Mouse (Mus musculus) kidney, adult 2 months (tissue): Measurements from ENCODE around the gene Spdef.

Source experiments
- CTCF ChIP-seq: fragments of 200-500 bp; conservative IDR thresholded peaks from 2 replicates; pipeline ENCODE4 v1.5.1; 2011; ENCODE audit warnings: low read depth, mild to moderate bottlenecking, control low read depth, low read length, moderate library complexity, mixed read lengths; ENCODE audit not compliant: insufficient read depth, insufficient read length
- POLR2A ChIP-seq: fragments of 200-500 bp; IDR thresholded peaks from one replicate; pipeline ENCODE4 v1.6.1; 2011; ENCODE audit warnings: low read depth, low read length, control low read depth

- TF ChIP-seq CTCF: no peak
- TF ChIP-seq POLR2A: no peak
These were observed 37.6 kb downstream of the Spdef start for GRCm38 (mm10) chr17:27690993-27691693.
